Mouse (Mus musculus) stomach, embryonic 16.5 days (tissue): Measurements from ENCODE around the gene Usp10. TPM values are rescaled to one million over a fixed set of nuclear protein-coding genes. Genes with fewer than 3 reads are reported as not detected.
A peak's percentile ranks its signal among the peaks of the same experiment; 100 is the strongest.

ENCODE experiments used
- ATAC-seq: fragments of 200-750 bp; cut with Nextera tagmentation; 2 replicates; pipeline ENCODE4 v1.8.0; 2017; ENCODE audit warnings: moderate number of reproducible peaks, moderate TSS enrichment; ENCODE audit not compliant: insufficient read depth, low FRiP score
- H3K27ac ChIP-seq: fragments of 300-500 bp; sonication (generic); 2 replicates; pipeline ENCODE4 v1.5.1; 2014; ENCODE audit warnings: low read length
- H3K27me3 ChIP-seq: fragments of 300-500 bp; sonication (generic); 2 replicates; pipeline ENCODE4 v1.6.1; 2014; ENCODE audit warnings: low read length, control low read depth, mixed read lengths; ENCODE audit not compliant: control insufficient read depth, insufficient read depth
- H3K36me3 ChIP-seq: fragments of 300-500 bp; sonication (generic); 2 replicates; pipeline ENCODE4 v1.6.1; 2014; ENCODE audit warnings: low read length; ENCODE audit not compliant: control insufficient read depth, insufficient read depth
- H3K4me1 ChIP-seq: fragments of 300-500 bp; sonication (generic); 2 replicates; pipeline ENCODE4 v1.6.1; 2014; ENCODE audit warnings: low read length, control low read depth, mixed read lengths; ENCODE audit not compliant: control insufficient read depth, insufficient read depth
- H3K4me2 ChIP-seq: fragments of 300-500 bp; sonication (generic); 2 replicates; pipeline ENCODE4 v1.6.1; 2014; ENCODE audit warnings: low read depth, low read length, mixed read lengths
- H3K4me3 ChIP-seq: fragments of 300-500 bp; sonication (generic); replicated peaks from 2 replicates; pipeline ENCODE4 v1.5.1; 2014; ENCODE audit warnings: mild to moderate bottlenecking, low read length
- H3K9ac ChIP-seq: fragments of 300-500 bp; sonication (generic); 2 replicates; pipeline ENCODE4 v1.6.1; 2014; ENCODE audit warnings: low read length
- H3K9me3 ChIP-seq: fragments of 300-500 bp; sonication (generic); replicated peaks from 2 replicates; pipeline ENCODE4 v1.6.1; 2016; ENCODE audit warnings: low read length, control low read depth; ENCODE audit not compliant: control insufficient read depth
- WGBS: fragments of 180-500 bp; shearing (Covaris S2); extraction: QIAGEN DNeasy Blood & Tissue Kit; methylation state at CpG from one replicate; pipeline ENCODE4 v1.1.7; 2014; 5-methylcytosine and 5-hydroxymethylcytosine counted together
- polyA plus RNA-seq: library from polyadenylated mRNA; unstranded; fragments of >200 nt; fragmentation: Nextera tagmentation; extraction: Ambion mirVana; gene quantifications from 2 replicates; pipeline ENCODE4 v1.2.1, GENCODE M21; 2015

Usp10 gene
- polyA plus RNA-seq, 1 experiment from 2014 or later, result 118 TPM

GRCm38 (mm10) chr8:119943616-119944015 is 33.5 kb downstream of the Usp10 start:
- no peaks in the 10 kb centered on the region for H3K27me3 ChIP-seq
- ATAC-seq, result no peak
- 88% methylated on average over 10 of the region's 10 CpGs for WGBS
- H3K9me3 ChIP-seq, result no peaks in the 10 kb centered on the region
- no peaks in the 10 kb centered on the region for H3K4me1 ChIP-seq
- no peak overlapping the region for H3K9ac ChIP-seq
- no peak overlapping the region for H3K27ac ChIP-seq
- no peak overlapping the region for H3K4me3 ChIP-seq
- no peak overlapping the region for H3K4me2 ChIP-seq
- H3K36me3 ChIP-seq, result peaks cover 19% of the 10 kb centered on the region

DNA sequence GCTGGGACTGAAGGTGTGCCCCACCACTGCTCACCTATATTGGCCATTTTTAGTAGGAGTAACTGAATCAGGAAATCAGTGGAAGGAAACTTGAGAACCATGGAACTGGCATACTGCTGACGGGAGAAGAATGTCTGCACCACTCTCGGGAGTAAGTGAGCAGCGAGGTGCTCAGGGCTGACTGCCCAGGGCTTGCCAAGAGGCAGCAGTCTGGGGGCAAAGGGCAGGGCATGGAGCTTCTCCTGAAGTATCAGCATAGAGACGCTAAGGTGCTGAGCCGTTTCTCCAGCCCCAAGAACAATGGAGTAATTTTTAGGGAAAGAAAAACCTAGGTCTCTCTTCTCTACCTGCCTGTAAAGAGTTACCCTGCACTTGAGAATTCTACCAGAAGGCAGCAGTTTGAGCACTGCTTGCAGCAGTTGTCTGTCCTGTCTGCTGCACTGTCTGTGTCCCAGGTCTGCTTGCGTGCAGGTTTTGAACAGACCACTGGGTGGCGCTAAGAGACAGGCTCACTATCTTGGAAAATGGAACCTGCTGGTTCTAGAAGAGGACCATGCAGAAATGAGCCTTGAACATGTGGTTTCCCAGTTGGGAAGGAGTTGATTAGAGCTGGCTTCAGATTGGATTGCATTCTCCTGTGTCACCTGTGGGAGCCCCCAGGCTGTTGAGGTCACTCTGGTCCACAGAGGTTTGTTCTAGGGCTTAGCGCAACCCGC is 34.1 kb downstream of the Usp10 start:
- peaks cover 23% of the 10 kb centered on the region for H3K36me3 ChIP-seq
- no peak overlapping the region for H3K4me2 ChIP-seq
- H3K4me3 ChIP-seq, result no peak overlapping the region
- H3K27me3 ChIP-seq, result no peaks in the 10 kb centered on the region
- no peaks in the 10 kb centered on the region for H3K9me3 ChIP-seq
- H3K4me1 ChIP-seq, result no peaks in the 10 kb centered on the region
- peak; percentile 59; the same call in 1 of the 2 replicates for ATAC-seq
- 62% methylated on average over 9 of the region's 9 CpGs for WGBS
- H3K27ac ChIP-seq, result no peak overlapping the region
- H3K9ac ChIP-seq, result no peak overlapping the region

DNA sequence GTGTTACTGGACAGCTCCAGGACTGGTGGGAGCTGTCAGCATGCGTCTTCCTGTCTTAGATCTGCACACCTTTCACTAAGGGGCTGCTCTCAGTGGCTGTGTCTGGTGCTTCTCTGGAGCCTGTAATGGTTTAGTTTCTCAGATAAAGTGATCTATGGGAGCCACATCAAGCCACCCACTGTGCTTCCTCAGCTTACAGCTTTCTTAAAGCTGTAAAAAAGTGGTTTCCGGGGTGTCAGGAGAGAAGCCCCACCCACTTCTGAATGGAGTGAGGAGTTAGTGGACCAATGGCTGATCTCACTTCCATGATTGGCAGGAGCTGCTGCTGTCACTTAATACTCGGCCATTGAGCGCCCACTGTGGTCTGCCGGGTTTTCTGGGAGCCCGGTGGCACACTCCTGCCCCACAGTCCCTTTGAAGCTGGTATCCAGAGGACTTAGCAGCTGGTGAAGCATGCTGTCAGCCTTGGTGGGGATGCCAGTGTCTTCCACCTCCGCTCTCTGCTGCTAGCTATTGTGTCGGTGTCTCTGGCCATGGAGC is 36.2 kb downstream of the Usp10 start:
- Histone ChIP-seq H3K9me3 (no peaks in the 10 kb centered on the region), H3K36me3 (peaks cover 30% of the 10 kb centered on the region), H3K9ac (no peak overlapping the region), H3K4me1 (no peaks in the 10 kb centered on the region), H3K27ac (no peak overlapping the region), H3K4me3 (no peak overlapping the region), H3K4me2 (no peak overlapping the region), H3K27me3 (no peaks in the 10 kb centered on the region)
- whole genome bisulfite sequencing, result 80% methylated on average over 8 of the region's 8 CpGs
- no peak for ATAC-seq

DNA sequence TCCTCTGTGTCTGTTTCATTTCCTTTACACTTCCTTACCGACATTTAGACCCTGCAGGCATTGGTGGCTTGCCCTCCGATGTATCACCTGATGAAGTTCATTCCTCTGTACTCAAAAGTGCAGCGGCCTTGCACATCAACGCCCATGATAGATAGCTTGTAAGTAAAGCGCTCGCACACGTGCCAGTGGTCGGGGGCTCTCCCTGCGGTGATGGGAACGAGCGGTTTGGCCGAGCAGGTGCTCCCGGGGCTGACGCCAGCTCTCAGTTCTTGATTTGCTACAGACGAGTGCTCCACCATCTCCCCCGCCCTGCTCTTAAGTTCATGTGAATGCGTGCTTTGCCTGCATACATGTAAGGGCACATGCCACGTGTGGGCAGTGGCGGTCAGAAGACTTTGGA is 37.5 kb downstream of the Usp10 start:
- no peaks in the 10 kb centered on the region for H3K4me1 ChIP-seq
- no peak overlapping the region for H3K27ac ChIP-seq
- ATAC-seq, result no peak
- H3K36me3 ChIP-seq, result peaks cover 21% of the 10 kb centered on the region; the same call in 1 of the 2 replicates
- no peaks in the 10 kb centered on the region for H3K9me3 ChIP-seq
- H3K4me2 ChIP-seq, result no peak overlapping the region
- H3K4me3 ChIP-seq, result no peak overlapping the region
- no peak overlapping the region for H3K9ac ChIP-seq
- H3K27me3 ChIP-seq, result no peaks in the 10 kb centered on the region
- 80% methylated on average over 19 of the region's 19 CpGs for WGBS

DNA sequence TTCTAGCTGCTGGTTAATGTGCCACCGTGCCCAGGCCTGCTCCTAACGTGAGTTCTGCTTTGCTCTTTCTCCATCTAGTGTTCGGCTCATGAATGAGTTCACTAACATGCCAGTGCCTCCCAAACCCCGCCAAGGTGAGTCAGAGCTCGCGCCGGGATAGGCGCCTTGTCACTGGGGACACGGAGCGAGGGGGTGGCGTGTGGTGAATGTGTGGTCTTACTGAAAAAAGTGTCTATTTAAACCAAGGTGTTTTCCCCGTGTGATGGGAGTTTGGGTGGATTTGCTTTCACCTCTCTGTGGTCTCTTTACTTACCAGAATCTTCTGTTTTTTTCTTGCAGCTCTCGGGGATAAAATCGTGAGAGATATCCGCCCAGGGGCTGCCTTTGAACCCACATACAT is 38.2 kb downstream of the Usp10 start:
- H3K36me3 ChIP-seq, result peaks cover 16% of the 10 kb centered on the region; the same call in 1 of the 2 replicates
- ATAC-seq, result no peak
- no peak overlapping the region for H3K27ac ChIP-seq
- H3K4me3 ChIP-seq, result no peak overlapping the region
- no peak overlapping the region for H3K9ac ChIP-seq
- H3K4me1 ChIP-seq, result no peaks in the 10 kb centered on the region
- no peaks in the 10 kb centered on the region for H3K27me3 ChIP-seq
- H3K9me3 ChIP-seq, result no peaks in the 10 kb centered on the region
- H3K4me2 ChIP-seq, result no peak overlapping the region
- 80% methylated on average over 15 of the region's 15 CpGs for WGBS

- no peaks in the 10 kb centered on the region for H3K27me3 ChIP-seq
- no peak overlapping the region for H3K4me3 ChIP-seq
- WGBS, result 81% methylated on average over 7 of the region's 7 CpGs
- peaks cover 16% of the 10 kb centered on the region for H3K36me3 ChIP-seq
- ATAC-seq, result no peak
- H3K4me1 ChIP-seq, result no peaks in the 10 kb centered on the region
- no peaks in the 10 kb centered on the region for H3K9me3 ChIP-seq
- no peak overlapping the region for H3K4me2 ChIP-seq
- no peak overlapping the region for H3K9ac ChIP-seq
- H3K27ac ChIP-seq, result no peak overlapping the region
Measured at GRCm38 (mm10) chr8:119952282-119952681, 42.1 kb downstream of the Usp10 start.

DNA sequence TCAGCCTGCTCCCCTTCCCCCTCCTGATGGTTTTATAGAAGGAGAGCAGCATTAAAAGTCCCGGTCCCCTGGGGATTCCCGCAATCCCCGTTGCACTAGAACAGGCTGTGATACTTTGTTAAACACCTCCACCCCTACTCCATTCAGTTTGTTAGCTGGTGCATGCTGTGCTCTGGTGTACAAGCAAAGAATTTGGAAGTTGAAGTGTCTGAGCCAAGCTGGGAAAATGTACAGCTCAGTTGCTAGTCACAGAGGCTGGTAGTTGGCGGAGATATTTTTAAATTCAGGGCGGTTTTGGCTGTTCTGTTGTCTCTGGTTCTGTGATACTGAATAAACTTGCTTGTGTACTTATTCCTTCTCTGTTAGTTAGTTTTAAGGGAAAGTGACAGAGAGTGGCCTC is 42.6 kb downstream of the Usp10 start:
- H3K27ac ChIP-seq, result no peak overlapping the region
- no peak overlapping the region for H3K4me3 ChIP-seq
- H3K9me3 ChIP-seq, result no peaks in the 10 kb centered on the region
- H3K9ac ChIP-seq, result no peak overlapping the region
- H3K4me2 ChIP-seq, result no peak overlapping the region
- 87% methylated on average over 5 of the region's 5 CpGs for WGBS
- peaks cover 16% of the 10 kb centered on the region for H3K36me3 ChIP-seq
- no peaks in the 10 kb centered on the region for H3K4me1 ChIP-seq
- H3K27me3 ChIP-seq, result no peaks in the 10 kb centered on the region
- no peak for ATAC-seq

DNA sequence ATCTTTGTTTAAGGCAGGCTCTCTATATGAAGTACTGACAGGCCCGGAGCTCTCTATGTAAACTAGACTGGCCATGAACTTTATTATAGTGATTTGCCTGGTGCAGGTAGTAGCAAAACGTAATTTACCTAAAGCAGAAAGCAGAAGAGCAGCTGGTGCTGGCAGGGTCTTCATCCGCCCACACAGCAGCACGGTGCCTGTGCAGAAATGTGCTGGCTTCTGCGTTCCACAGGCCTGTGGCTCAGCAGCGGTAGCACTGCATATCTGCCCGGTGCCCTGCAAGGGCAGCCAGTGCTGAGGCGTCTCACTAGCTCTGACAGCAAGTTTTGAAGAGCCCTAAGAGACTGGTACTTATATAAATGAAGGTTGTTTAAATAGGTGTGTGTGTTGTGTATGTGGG is 45.2 kb downstream of the Usp10 start:
- no peaks in the 10 kb centered on the region for H3K27me3 ChIP-seq
- H3K9ac ChIP-seq, result no peak overlapping the region
- H3K9me3 ChIP-seq, result no peaks in the 10 kb centered on the region
- WGBS, result 87% methylated on average over 8 of the region's 8 CpGs
- H3K4me1 ChIP-seq, result 0 out of 2 replicates have a peak, but pooled peaks cover under 1% of the 10 kb centered on the region
- no peak overlapping the region for H3K27ac ChIP-seq
- H3K4me3 ChIP-seq, result no peak overlapping the region
- no peak overlapping the region for H3K4me2 ChIP-seq
- peaks cover 8% of the 10 kb centered on the region for H3K36me3 ChIP-seq
- ATAC-seq, result no peak

- WGBS, result 93% methylated on average over 10 of the region's 10 CpGs
- Histone ChIP-seq H3K4me3 (no peak overlapping the region), H3K27me3 (no peaks in the 10 kb centered on the region), H3K4me2 (no peak overlapping the region), H3K27ac (no peak overlapping the region), H3K4me1 (peaks cover 3% of the 10 kb centered on the region; the same call in 1 of the 2 replicates), H3K9ac (no peak overlapping the region), H3K9me3 (no peaks in the 10 kb centered on the region), H3K36me3 (no peaks in the 10 kb centered on the region; the same call in none of the 2 replicates)
- no peak for ATAC-seq
Measured at GRCm38 (mm10) chr8:119958076-119958475, 47.9 kb downstream of the Usp10 start.
